Mouse (Mus musculus) bone marrow, adult 2 months (tissue): ENCODE results near the gene Abca8b. TPM values are rescaled to one million over a fixed set of nuclear protein-coding genes. Genes with fewer than 3 reads are reported as not detected.

Source experiments
- H3K27ac ChIP-seq: fragments of 200-500 bp; 2 replicates; pipeline ENCODE4 v1.5.1; 2012; ENCODE audit warnings: low read depth, mild to moderate bottlenecking, control low read depth, inconsistent platforms, low read length; ENCODE audit not compliant: control insufficient read depth, poor library complexity, insufficient read depth
- H3K4me1 ChIP-seq: fragments of 200-500 bp; 2 replicates; pipeline ENCODE4 v1.6.1; 2011; ENCODE audit warnings: low read length; ENCODE audit not compliant: control insufficient read depth, insufficient read depth
- H3K4me3 ChIP-seq: fragments of 200-500 bp; replicated peaks from 2 replicates; pipeline ENCODE3; 2011; ENCODE audit warnings: mild to moderate bottlenecking, low read depth, low read length, control low read depth; ENCODE audit not compliant: control insufficient read depth
- CTCF ChIP-seq: fragments of 200-500 bp; IDR thresholded peaks from 2 replicates; pipeline ENCODE4 v1.5.1; 2011; ENCODE audit warnings: low read length, control low read depth; ENCODE audit not compliant: control insufficient read depth, insufficient read depth
- POLR2A ChIP-seq: fragments of 200-500 bp; IDR thresholded peaks from 2 replicates; pipeline ENCODE4 v1.6.1; 2011; ENCODE audit warnings: low read depth, mild to moderate bottlenecking, control low read depth, low read length, borderline replicate concordance; ENCODE audit not compliant: control insufficient read depth
- WGBS: fragments of 180-500 bp; shearing (Covaris S2); methylation state at CpG from one replicate; pipeline ENCODE4 v1.1.7; 2018; 5-methylcytosine and 5-hydroxymethylcytosine counted together
- polyA plus RNA-seq: library from polyadenylated mRNA; stranded (reverse); fragments of >200 nt; gene quantifications from 2 replicates; pipeline ENCODE4 v1.2.4, GENCODE M21; 2011; ENCODE audit warnings: low replicate concordance; ENCODE audit not compliant: missing spikeins, insufficient read depth, insufficient read length

Gene Abca8b
- polyA plus RNA-seq = 0.38 TPM in 1 of 2 replicates, not detected in the other

DNA sequence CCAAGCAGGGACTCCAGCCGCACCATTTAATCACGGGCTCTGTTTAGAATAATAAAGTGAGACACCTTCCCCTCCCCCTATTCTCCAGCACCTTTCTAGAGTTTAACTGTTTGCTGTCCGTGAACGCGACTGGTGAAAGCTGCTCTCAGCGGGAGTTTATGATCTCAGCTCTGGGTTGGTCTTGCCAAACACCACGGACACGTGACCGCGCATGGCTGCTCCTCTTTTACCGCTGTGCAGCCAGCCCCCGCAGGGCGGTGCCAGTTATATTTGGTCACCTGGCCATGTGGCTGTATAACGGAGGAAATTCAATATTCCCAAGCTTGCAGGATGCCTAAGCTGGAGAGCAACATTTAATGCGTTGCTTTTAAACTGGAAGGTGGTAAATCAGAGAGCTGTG lies at the start of gene Abca8b:
Gene Abca8b (minus strand): TSS at position 222 of the 400 bp plus-strand sequence.
- Histone ChIP-seq H3K4me3 (peak within 1 kb of the TSS; percentile 2), H3K4me1 (no peaks in the 10 kb centered on the region), H3K27ac (no peak within 1 kb of the TSS)
- TF ChIP-seq POLR2A = no peak
- no peak for TF ChIP-seq CTCF
- 2% methylated on average over 15 of the region's 15 CpGs for WGBS

DNA sequence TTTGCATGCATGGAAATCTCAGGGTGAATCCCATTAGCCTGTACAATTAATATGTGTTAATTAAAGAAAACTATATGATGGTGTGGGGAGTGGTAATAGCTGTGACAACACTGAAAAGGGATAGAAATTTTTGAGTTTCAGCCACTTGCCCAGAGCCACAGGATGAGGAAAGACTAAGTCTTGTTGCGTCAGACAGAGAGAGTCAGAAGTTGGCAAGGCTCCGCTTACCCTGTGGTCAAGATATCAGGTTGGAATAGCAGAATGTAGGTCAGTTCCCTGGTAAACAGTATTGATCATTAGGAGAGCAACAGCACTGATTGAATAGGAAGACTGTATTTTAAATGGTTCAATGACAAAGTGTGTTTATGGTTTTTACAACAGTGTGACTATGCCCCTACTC lies 42.1 kb upstream of the Abca8b start:
- 57% methylated on average over 2 of the region's 2 CpGs for whole genome bisulfite sequencing
- Histone ChIP-seq H3K4me1 (no peaks in the 10 kb centered on the region; the same call in 1 of the 2 replicates), H3K27ac (no peak overlapping the region), H3K4me3 (no peak overlapping the region)
- TF ChIP-seq CTCF (no peak), POLR2A (no peak)

DNA sequence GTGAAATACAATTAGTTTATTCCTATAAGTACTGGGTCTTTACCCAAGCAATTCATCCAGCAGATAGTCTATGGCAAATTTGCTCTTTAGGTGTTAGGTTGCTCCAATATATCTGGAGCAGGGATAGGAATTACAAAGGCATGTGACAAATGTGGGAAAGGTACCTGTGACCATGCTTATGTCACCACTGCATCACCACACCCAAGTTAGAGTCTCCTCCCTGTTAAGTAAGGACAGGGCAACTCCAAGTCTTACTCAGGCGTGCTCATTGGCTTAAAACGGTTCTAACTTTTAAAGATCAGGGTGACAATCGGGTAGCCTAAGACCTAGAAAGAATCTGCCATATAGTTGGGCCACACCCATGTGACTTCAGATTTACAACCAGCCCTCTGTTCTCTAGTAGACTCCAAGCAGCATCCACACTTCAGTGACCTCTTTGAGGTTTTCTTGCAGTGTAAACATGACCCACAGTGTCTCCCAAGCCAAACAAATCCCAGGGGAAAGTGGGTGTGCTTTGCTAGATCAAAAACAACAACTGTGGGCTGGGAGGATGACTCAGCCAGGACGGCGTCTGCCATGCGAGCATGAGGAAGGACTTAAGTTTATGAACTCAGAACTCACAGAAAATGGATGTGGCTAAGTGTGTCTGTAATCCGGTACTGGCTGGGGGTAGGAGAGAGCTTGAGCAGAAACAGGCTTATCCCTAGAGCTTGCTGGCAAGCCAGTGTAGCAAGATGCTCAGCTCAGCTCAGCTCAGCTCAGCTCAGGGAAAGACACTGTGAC lies 33.5 kb upstream of the Abca8b start:
- TF ChIP-seq POLR2A (no peak), CTCF (no peak)
- H3K4me3 ChIP-seq = no peak overlapping the region
- WGBS = 49% methylated on average over 7 of the region's 7 CpGs
- no peak overlapping the region for H3K27ac ChIP-seq
- H3K4me1 ChIP-seq = no peaks in the 10 kb centered on the region

DNA sequence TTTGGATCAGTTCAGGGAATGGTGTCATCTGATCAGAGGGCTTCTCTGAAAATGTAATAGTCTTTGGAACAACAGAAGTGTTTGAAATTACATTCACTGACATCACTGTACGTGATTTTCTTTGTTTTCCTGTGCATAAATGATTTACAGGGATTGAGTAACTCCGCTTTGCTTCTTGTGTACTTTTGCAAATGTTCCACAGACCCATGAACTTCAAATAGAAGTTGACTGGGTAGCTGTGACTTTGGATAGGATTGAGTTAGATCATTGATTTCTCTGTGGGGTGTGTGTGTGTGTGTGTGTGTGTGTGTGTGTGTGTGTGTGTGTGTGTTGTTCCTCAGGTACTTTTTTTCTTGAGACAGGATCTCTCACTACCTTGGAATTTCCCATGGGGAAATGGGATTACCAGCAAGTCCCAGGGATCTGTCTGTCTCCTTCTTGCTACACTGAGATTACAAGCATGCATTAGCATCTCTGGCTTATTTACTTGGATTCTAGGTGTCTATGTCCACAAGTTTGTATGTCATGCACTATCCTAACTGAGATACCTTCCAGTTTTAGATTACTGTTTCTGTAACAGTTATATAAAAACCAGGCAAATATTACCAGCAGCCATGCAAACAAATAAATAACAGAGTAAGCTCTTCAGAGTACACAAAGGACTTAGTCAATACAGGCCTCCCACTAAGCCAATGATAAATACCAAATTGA lies 15.3 kb upstream of the Abca8b start:
- Histone ChIP-seq H3K4me1 (no peaks in the 10 kb centered on the region), H3K4me3 (no peak overlapping the region), H3K27ac (no peak overlapping the region)
- TF ChIP-seq CTCF (no peak), POLR2A (no peak)
- WGBS = 66% methylated on average over 2 of the region's 2 CpGs

DNA sequence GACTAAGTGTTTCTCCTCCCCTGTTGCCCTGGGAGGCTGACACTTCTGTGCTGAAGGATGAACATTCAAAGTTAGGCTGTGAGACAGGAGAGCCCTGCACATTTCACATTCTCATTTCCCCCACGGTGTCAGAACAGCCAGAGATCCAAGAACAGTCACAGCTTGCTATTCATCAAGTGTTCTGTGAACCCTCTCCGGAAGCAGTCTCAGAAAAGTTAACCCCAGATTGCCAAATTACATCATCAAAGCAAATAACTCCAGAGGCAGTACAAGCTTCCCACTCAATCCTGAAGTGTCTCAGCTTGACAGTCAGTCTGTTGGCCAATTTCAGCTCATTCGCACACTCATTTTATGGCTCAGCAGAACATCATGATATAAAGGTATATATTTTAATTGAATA lies 632 bp downstream of the Abca8b start:
- no peak for TF ChIP-seq CTCF
- no peak for TF ChIP-seq POLR2A
- Histone ChIP-seq H3K27ac (no peak overlapping the region), H3K4me3 (no peak overlapping the region), H3K4me1 (no peaks in the 10 kb centered on the region)
- WGBS = 9% methylated on average over 3 of the region's 3 CpGs

DNA sequence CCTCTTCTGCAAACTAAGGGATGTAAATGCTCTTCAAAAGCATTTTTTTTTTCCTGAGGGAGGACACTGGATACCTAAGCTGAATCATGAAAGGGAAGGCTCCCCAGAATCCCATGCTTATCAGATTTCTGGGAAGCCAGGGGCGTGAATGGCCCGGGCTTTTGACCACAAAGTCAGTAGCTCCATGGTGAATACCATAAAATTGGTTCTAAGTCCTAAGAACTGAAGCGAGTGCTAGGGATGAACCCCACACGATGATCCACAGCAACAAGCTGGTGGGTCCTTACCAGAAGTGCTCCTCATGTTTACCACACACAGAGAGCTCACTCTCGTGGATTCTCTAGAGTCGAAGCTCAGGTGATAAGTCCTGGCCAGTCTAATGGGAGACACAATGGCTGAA lies 1.6 kb downstream of the Abca8b start:
- Histone ChIP-seq H3K4me3 (no peak overlapping the region), H3K27ac (no peak overlapping the region), H3K4me1 (no peaks in the 10 kb centered on the region)
- TF ChIP-seq POLR2A = no peak
- TF ChIP-seq CTCF = no peak
- WGBS = 56% methylated on average over 6 of the region's 6 CpGs

DNA sequence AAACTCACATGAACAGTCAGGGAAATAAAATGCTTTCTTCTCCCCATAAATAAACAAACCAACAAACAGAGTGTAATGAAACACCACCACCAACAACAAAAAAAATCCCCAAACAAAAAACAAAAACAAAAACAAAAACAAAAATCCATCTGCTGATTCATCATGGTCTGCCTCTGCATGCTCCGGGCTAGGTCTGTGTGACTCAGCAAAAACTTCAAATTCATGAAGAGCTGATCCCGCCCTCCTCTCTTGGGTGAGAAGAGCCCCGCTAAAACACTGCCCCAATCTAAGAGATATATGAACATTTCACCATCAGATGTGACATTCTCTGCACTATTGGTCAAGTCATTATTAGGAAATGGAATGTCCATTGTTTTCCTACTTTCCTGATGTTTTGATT lies 4.4 kb downstream of the Abca8b start:
- Histone ChIP-seq H3K27ac (no peak overlapping the region), H3K4me1 (no peaks in the 10 kb centered on the region), H3K4me3 (no peak overlapping the region)
- TF ChIP-seq CTCF = no peak
- TF ChIP-seq POLR2A = no peak
- 26% methylated on average over 3 of the region's 3 CpGs for WGBS

DNA sequence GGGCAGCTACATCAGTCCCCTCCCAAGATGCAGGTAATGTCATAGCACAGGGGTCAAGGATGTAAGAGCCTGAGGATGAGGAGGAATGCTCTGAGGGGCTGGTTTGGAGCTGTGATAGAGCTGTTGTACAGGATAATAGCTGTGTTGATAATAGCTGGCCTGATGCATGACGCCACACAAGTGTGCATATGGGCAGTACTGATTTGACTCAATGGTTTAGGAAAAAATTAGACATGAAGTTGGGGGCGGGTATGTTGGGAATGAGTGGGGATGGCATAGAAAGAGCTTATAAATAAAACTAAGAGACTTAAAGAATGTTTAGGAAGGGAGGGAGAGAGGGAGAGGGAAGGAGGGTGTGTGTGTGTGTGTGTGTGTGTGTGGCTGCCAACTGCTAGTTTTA lies 5.4 kb downstream of the Abca8b start:
- H3K4me1 ChIP-seq = no peaks in the 10 kb centered on the region
- WGBS = 76% methylated on average over 2 of the region's 2 CpGs
- H3K4me3 ChIP-seq = no peak overlapping the region
- no peak overlapping the region for H3K27ac ChIP-seq
- TF ChIP-seq CTCF (no peak), POLR2A (no peak)
